Mouse (Mus musculus) lung, adult 2 months (tissue): ENCODE measurements around the gene Nedd8. TPM values are rescaled to one million over a fixed set of nuclear protein-coding genes. Genes with fewer than 3 reads are reported as not detected.

Source experiments
- DNase-seq: peaks from one replicate; pipeline ENCODE4 v3.0.0; 2022
- H3K4me1 ChIP-seq: fragments of 200-500 bp; 2 replicates; pipeline ENCODE4 v1.6.1; 2011; ENCODE audit warnings: low read length; ENCODE audit not compliant: control insufficient read depth, insufficient read depth
- H3K4me3 ChIP-seq: fragments of 200-500 bp; replicated peaks from 2 replicates; pipeline ENCODE3; 2011; ENCODE audit warnings: low read depth, mild to moderate bottlenecking, control low read depth, low read length; ENCODE audit errors: extremely low read depth
- CTCF ChIP-seq: fragments of 200-500 bp; IDR thresholded peaks from 2 replicates; pipeline ENCODE4 v1.5.1; 2011; ENCODE audit warnings: mild to moderate bottlenecking, low read length, control low read depth; ENCODE audit not compliant: insufficient read depth
- POLR2A ChIP-seq: fragments of 200-500 bp; IDR thresholded peaks from 2 replicates; pipeline ENCODE4 v1.6.1; 2011; ENCODE audit warnings: low read depth, mild to moderate bottlenecking, control low read depth, low read length, borderline replicate concordance; ENCODE audit errors: extremely low read depth
- WGBS: fragments of 180-500 bp; shearing (Covaris S2); methylation state at CpG from one replicate; pipeline ENCODE4 v1.1.7; 2018; 5-methylcytosine and 5-hydroxymethylcytosine counted together
- polyA plus RNA-seq: library from polyadenylated mRNA; depleted of rRNA; stranded (reverse); fragments of >200 nt; gene quantifications from 2 replicates; pipeline ENCODE4 v1.2.3, GENCODE M21; 2012

Gene Nedd8
- polyA plus RNA-seq, 1 experiment, result 270 TPM

- H3K4me3 ChIP-seq, result peak overlapping the region; percentile 97
- TF ChIP-seq POLR2A, result no peak
- TF ChIP-seq CTCF, result no peak
- 18% methylated on average over 8 of the region's 8 CpGs for WGBS
- DNase-seq, result no peak
- H3K4me1 ChIP-seq, result peaks cover 16% of the 10 kb centered on the region
Measured at GRCm38 (mm10) chr14:55642679-55643059, 29.3 kb downstream of the Nedd8 start.

GRCm38 (mm10) chr14:55641291-55641690 lies 30.6 kb downstream of the Nedd8 start:
- TF ChIP-seq POLR2A, result no peak
- TF ChIP-seq CTCF, result no peak
- Histone ChIP-seq H3K4me1 (peaks cover 16% of the 10 kb centered on the region), H3K4me3 (no peak overlapping the region)
- DNase-seq, result no peak
- 90% methylated on average over 13 of the region's 13 CpGs for WGBS

GRCm38 (mm10) chr14:55640816-55641215 lies 31.1 kb downstream of the Nedd8 start:
- 96% methylated on average over 14 of the region's 14 CpGs for WGBS
- H3K4me3 ChIP-seq, result no peak overlapping the region
- no peak for DNase-seq
- no peak for TF ChIP-seq CTCF
- TF ChIP-seq POLR2A, result no peak
- H3K4me1 ChIP-seq, result peaks cover 16% of the 10 kb centered on the region

GRCm38 (mm10) chr14:55637795-55638194 lies 34.1 kb downstream of the Nedd8 start, which contains the start of gene Gm49378:
Gene Gm49378 (minus strand): TSS chr14:55637895.
- no peak for DNase-seq
- H3K4me1 ChIP-seq, result peaks cover 10% of the 10 kb centered on the region
- 93% methylated on average over 9 of the region's 9 CpGs for WGBS
- H3K4me3 ChIP-seq, result no peak within 1 kb of the TSS
- TF ChIP-seq CTCF (no peak), POLR2A (no peak)

GRCm38 (mm10) chr14:55635523-55636007 lies 36.4 kb downstream of the Nedd8 start, which contains the start of gene Ipo4:
Gene Ipo4 (minus strand): TSS chr14:55635957.
- H3K4me3 ChIP-seq, result peak within 1 kb of the TSS; percentile 75
- no peak for TF ChIP-seq CTCF
- TF ChIP-seq POLR2A, result peak; percentile 86; the same call in 1 of the 2 replicates
- WGBS, result under 1% methylated on average over 33 of the region's 33 CpGs
- peak; percentile 81 for DNase-seq
- peaks cover 5% of the 10 kb centered on the region for H3K4me1 ChIP-seq

GRCm38 (mm10) chr14:55634874-55635522 lies 36.9 kb downstream of the Nedd8 start:
- Histone ChIP-seq H3K4me1 (peaks cover 5% of the 10 kb centered on the region), H3K4me3 (peak overlapping the region; percentile 75)
- WGBS, result 6% methylated on average over 23 of the region's 23 CpGs
- TF ChIP-seq CTCF, result no peak
- TF ChIP-seq POLR2A, result no peak
- DNase-seq, result no peak

DNA sequence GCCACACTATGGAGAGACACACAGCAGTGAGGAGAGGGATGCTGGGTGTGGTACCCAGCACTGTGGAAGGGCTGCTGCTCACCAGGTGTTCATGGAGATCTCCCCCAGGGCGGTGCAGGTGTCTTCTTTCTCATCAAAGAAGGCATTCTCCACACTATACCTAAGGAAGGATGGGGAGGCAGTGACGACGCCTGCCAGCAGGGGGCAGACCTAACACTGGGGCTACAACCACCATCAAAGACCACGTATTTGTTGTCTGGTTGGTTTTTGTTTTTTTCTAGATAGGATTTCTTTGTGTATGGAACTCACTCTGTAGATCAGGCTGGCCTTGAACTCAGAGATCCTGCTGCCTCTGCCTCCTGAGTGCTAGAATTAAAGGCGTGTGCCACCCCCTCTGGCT lies 42.6 kb downstream of the Nedd8 start:
- no peaks in the 10 kb centered on the region for H3K4me1 ChIP-seq
- DNase-seq, result peak; percentile 64
- no peak overlapping the region for H3K4me3 ChIP-seq
- TF ChIP-seq POLR2A, result no peak
- peak; percentile 90 for TF ChIP-seq CTCF
- 45% methylated on average over 5 of the region's 5 CpGs for WGBS

DNA sequence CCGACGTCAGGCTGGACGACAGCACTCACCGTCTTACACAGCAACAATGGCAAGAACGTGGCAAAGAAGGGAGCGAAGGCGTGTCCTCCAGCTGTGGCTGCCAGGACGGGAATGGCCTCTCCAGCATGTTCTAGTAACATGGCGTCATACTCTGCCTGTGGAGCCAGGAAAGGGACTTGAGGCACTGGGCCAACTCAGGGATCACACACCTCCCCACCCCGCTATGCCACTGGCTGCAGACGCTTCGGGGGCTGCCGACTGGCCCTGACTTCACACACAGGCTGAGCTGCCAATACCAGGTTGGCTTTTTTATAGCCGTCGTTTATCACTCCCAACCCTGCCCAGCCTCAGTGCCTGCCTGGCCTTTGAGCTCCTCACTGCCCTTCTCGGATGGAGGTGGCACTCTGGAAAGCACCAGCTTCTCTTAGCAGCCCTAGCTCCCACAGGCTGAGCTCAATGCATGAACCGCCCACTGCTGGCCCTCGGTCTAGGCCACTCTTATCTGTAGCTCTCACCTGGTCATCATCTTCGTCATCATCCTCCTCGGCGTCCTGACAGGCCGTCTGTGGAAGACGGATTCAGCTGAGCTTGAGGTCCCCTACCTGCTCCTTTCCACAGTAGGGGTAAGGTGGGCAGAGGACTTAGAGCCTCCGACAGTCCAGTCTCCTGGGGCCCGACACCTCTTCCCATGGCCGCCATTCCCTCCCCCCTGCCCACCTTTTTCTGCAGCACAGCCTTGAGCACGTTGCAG lies 43.7 kb downstream of the Nedd8 start:
- DNase-seq, result no peak
- 86% methylated on average over 27 of the region's 27 CpGs for WGBS
- Histone ChIP-seq H3K4me1 (no peaks in the 10 kb centered on the region), H3K4me3 (no peak overlapping the region)
- TF ChIP-seq POLR2A (no peak), CTCF (no peak)

- TF ChIP-seq CTCF, result no peak
- no peak for TF ChIP-seq POLR2A
- WGBS, result 31% methylated on average over 22 of the region's 22 CpGs
- Histone ChIP-seq H3K4me1 (0 out of 2 replicates have a peak, but pooled peaks cover 2% of the 10 kb centered on the region), H3K4me3 (peak overlapping the region; percentile 18)
- DNase-seq, result no peak
Measured at GRCm38 (mm10) chr14:55618486-55619195, 53.3 kb downstream of the Nedd8 start.
